Mouse (Mus musculus) layer of hippocampus, adult 2 months (tissue): Measurements from ENCODE around the gene Ankdd1b. TPM values are rescaled to one million over a fixed set of nuclear protein-coding genes. Genes with fewer than 3 reads are reported as not detected.

Experiments used
- DNase-seq, 2 experiments: peaks; one replicate each; pipeline ENCODE4 v3.0.0; 2022; ENCODE audit warnings: low spot score in 2 of 2
- H3K27ac ChIP-seq: fragments of 200-600 bp; 2 replicates; pipeline ENCODE4 v1.8.1; 2022
- H3K4me3 ChIP-seq: fragments of 200-600 bp; 2 replicates; pipeline ENCODE4 v1.8.1; 2022; ENCODE audit warnings: mild to moderate bottlenecking
- CTCF ChIP-seq: fragments of 200-600 bp; conservative IDR thresholded peaks from 2 replicates; pipeline ENCODE4 v1.8.1; 2022; ENCODE audit warnings: antibody characterized with exemption, mild to moderate bottlenecking, moderate library complexity
- total RNA-seq, 2 experiments: library from RNA; stranded (reverse); gene quantifications; 2 replicates each; pipeline ENCODE4 v1.2.3; 2021

The Ankdd1b gene
- total RNA-seq, 2 experiments from 2014 or later: 0.20 to 0.27 TPM

DNA sequence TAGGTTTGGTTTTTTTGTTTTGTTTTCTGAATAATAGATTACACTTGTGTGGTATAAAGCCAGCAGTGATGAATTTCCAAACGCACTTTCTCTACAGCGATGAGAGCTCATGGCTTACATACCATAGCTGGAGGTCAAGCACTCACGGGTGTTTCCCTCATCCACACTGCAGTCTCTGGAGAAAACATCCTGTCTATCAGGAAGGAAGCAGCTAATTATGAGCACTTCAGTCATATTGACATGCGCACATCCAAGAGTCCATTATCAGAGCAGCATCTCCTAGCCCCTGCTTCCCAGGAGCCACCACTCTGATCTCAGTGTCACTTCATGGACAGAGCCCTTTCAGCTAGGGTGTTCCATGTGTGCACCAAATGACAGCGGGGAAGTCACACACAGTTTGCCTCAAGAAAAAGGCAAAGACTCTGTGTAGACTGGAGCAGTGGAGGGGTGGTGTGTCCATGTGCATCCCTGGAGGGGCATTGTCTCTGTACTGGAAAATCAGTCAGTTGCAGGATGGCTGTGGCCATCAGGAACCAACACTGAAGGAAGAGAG, 53.7 kb downstream of the Ankdd1b start:
- DNase-seq: no peak
- H3K27ac ChIP-seq: no peak overlapping the region
- H3K4me3 ChIP-seq: no peak overlapping the region
- TF ChIP-seq CTCF: no peak

DNA sequence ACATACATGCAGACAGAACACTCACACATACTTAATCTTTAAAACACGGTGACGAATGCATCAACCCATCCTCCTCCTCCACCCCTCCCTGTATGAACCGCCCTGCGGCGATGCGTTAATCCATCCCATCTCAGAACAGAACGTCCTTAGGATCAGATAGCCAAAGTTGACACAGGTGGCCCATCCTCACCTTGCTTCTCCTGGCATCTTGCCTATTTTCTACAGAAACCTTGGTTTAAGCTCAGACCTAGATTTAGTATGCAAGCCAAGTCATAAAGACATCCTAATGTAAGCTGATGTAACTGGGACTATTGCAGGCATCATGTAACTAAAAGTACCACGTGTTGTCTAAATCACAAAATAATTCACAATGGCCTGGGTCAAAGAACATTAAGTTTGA, 54.6 kb downstream of the Ankdd1b start:
- no peak for TF ChIP-seq CTCF
- no peak overlapping the region for H3K27ac ChIP-seq
- no peak for DNase-seq
- H3K4me3 ChIP-seq: no peak overlapping the region

DNA sequence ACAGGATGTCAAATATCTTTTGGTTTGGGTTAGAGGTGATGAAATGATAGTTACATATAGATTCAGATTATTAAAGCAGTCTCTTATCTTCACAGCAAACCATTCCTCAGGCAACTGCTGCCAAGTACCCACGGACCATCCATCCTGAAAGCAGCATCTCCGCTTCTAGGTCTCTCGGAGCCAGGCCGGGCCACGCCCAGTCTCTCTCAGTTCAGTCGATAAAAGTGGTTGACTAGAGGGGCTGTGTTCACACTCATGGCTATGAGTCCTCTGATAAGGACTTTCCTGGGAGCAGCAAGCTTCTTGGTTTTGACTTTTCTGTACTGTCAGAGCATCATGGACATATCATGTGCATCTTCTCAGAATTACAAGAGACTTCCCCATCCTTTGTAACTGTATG, 56.6 kb downstream of the Ankdd1b start:
- no peak for TF ChIP-seq CTCF
- H3K27ac ChIP-seq: no peak overlapping the region
- DNase-seq: no peak
- H3K4me3 ChIP-seq: no peak overlapping the region

DNA sequence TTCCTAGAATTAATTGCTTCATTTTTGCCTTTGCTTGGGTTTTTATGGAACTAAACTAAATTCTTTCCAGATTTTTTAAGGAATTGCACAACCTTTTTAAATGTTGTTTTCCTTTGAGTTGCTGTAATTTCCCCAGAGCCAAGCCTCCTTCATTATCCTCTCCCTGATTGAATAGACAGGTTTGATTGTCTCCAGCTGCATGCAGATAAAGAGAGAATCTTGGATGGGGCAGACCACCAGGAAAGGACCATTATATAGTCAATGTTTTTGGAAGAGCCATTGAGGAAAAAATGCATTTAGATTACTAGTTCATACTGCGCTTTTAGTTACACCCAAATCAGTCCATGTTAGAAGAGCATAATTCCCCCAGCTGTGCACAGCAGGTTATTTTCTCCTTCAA, 62.2 kb downstream of the Ankdd1b start:
- H3K4me3 ChIP-seq: no peak overlapping the region
- TF ChIP-seq CTCF: no peak
- H3K27ac ChIP-seq: no peak overlapping the region
- DNase-seq: no peak

DNA sequence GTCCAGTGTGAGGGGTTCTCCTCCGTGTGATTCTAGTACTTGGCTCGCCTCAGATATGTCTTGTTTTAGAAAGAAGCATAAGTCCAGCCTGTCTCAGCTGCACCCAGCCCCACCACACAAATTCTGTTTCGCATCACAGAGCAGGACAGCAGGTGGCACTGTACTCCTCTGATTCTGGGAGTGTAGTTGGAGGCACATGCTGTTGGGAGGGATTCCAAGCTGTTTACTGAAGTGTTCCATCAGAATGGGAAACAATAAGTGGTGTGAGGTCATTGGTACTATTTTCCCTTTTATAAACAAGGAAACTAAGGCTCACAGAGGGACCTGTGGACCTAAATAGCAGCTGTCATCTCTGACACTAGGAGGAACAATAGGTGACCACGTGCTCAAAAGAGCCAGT, 64.0 kb downstream of the Ankdd1b start:
- no peak overlapping the region for H3K27ac ChIP-seq
- DNase-seq: peak in 1 of 2 experiments; percentile 55
- H3K4me3 ChIP-seq: no peak overlapping the region
- peak; percentile 76 for TF ChIP-seq CTCF

DNA sequence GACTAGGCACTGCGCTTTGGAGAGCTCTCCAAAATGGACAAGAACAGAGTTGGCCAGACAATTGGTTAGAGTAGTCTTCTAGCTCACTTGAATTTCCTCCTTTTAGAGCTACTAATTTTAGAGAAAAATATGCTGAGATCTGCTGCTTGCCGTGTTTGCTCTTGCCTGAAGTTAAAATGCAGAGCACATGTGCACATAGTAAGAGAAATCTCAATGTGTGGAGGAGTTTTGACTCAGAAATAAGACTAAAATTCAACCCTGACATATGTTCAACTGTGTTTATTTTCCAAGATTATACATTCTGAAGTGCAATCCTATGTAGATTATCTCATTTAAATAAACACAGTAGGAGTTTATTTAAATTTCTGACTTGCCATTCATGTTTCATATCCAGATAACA, 65.5 kb downstream of the Ankdd1b start:
- no peak for DNase-seq
- H3K4me3 ChIP-seq: no peak overlapping the region
- no peak for TF ChIP-seq CTCF
- no peak overlapping the region for H3K27ac ChIP-seq

DNA sequence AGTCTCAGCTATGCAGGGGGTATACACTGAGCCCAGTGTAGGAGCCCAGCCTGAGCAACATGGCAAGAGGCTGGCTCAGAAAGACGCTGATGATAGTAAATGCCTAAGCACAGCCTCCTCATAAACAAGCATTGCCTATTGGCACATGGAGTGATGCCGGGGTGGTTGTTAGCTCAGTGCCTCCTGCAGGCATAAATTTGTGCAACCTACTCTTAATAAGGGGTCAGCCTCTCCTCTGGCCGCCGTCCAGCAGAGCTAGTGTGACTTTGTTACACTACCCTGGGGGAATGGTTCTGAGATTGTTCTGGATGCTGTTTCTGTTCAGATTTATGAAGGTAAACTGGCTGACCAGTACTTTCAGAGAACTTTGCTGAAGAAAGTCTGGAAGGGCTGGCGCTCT, 69.7 kb downstream of the Ankdd1b start:
- no peak for TF ChIP-seq CTCF
- H3K27ac ChIP-seq: no peak overlapping the region
- no peak overlapping the region for H3K4me3 ChIP-seq
- no peak for DNase-seq

DNA sequence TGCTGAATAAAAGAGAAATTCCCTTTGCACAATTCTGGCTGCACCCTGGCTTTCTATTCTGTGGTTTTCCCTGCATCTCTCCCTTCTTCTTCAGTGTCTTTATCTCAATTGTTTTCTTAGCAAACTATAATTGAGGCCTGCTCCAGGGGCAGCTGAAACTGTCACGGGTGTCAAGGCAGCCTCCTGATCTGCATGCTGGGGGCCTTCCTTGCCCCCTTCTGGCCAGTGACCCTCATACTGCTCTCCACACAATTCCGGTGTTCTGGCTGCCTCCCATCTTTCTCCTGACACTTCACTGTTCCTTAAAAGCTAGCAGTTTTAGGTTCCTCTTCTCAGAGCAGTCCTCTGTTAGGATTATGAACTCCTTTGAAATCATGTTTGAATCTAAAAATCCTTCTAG, 81.7 kb downstream of the Ankdd1b start:
- TF ChIP-seq CTCF: no peak
- Histone ChIP-seq H3K4me3 (peak overlapping the region; percentile 96), H3K27ac (no peak overlapping the region)
- no peak for DNase-seq

DNA sequence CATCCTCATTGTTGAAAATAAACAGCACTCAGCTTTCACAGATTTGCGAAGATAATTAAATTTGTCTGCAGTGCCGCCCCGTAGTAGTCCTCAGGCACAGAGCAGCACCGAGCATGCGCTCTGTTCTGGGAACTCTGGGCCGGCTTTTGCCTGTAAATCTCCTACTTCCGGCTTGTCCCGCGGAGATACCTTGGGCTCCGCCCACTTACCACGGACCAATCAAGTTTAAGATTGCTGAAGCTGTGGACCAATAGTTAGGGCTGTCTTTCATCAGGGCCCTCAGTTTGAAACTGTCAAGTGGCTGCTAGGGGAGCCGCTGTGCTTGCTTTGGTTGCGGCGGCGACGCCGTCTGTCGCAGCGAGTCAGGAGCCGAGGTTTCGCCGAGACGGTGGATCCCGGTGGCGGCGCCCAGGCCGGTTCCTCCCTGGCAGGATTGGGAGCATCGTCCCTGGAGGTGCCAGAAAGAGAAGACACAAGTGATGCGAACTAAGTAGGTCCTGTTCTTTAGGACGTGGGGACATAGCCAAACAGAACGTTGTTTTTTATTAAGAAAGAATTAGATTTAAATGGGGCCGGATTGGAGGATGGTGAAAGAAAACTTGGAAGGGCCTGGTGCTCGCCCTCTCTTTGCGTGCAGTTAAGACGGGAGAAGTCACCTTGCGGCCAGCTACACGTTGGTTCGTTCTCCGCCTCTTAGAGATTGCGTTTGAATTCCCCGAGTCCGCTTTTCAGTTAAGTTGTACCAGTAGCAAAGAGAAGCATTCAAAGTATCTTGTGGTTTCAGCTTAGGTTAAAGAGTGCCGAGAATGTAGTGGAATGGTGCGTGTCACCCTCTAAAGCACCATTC, 82.7 kb downstream of the Ankdd1b start, which contains the start of gene Poc5:
Gene Poc5 (plus strand): TSS at position 253 of the 847 bp plus-strand sequence.
- Histone ChIP-seq H3K27ac (peak within 1 kb of the TSS; percentile 88), H3K4me3 (peak within 1 kb of the TSS; percentile 96)
- no peak for TF ChIP-seq CTCF
- peak; percentile 98 to 99 for DNase-seq

DNA sequence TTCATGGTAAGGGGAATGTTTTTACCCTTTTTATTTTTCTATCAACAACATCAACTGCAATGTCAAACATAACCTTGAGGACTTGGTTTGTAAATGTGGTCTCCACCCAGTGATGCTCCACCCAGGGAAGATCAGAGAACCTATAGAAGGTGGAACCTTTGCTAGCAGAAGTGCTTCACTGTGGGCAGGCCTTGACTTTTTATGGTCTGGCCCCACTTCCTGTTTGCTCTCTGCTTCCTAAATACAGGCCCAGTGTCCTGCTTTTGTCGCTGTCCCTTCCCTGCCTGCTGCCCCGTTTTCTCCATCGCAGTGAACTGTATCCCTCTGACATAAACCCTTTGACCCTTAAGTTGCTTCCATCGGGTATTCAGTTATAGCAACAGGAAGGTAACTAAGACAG, 93.1 kb downstream of the Ankdd1b start:
- Histone ChIP-seq H3K4me3 (no peak overlapping the region), H3K27ac (no peak overlapping the region)
- DNase-seq: no peak
- TF ChIP-seq CTCF: no peak

DNA sequence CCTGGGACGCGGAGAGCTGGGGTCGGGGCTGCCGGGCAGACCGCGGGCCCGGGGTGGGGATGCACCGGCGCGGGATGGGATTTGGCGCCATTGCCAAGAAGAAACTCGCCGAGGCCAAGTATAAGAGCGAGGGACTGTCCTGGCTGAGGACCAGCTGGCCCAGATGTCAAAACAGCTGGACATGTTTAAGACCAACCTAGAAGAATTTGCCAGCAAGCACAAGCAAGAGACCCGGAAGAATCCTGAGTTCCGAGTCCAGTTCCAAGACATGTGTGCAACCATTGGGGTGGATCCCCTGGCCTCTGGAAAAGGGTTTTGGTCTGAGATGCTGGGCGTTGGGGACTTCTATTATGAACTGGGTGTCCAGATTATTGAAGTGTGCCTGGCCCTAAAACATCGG, 94.1 kb downstream of the Ankdd1b start:
- no peak for DNase-seq
- Histone ChIP-seq H3K27ac (no peak overlapping the region), H3K4me3 (no peak overlapping the region)
- no peak for TF ChIP-seq CTCF

DNA sequence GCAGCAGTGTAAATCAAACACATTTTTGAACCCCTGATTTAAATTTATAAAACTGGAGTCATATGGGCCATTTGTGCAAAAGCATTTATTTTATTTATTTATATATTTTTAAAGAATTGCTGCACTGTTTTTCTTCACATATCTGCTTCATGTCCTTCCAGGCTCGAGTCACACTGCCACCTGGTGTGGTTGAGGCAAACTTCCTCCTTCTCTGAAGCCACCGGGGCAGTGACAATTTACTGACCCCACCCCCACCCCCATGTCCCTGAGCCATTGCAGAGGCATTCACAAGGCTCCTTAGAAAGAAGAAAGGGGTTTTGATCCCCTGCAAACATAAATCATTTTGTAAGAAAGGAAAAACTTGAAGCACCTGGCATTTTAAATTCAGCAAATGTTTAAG, 95.5 kb downstream of the Ankdd1b start:
- H3K27ac ChIP-seq: no peak overlapping the region
- no peak for DNase-seq
- no peak overlapping the region for H3K4me3 ChIP-seq
- TF ChIP-seq CTCF: peak; percentile 68

Other genes starting within 250 kb of the Ankdd1b start
- gene Poc5, start 82.9 kb downstream of the Ankdd1b start, total RNA-seq: 10 to 100 TPM; 34.5 to 36.5 TPM
- not detected for gene Gm17622, start 19.5 kb upstream of the Ankdd1b start, total RNA-seq
- gene Polk, start 71.4 kb upstream of the Ankdd1b start, total RNA-seq: 10 to 100 TPM in 1 of 2 experiments, 1 to 10 TPM in 1; 10.0 to 11.9 TPM
- 10 to 100 TPM; 63.7 to 64.4 TPM for gene Col4a3bp, start 71.4 kb upstream of the Ankdd1b start, total RNA-seq
- 100 to 1,000 TPM; 101 to 103 TPM for gene Hmgcr, start 199.7 kb upstream of the Ankdd1b start, total RNA-seq